Mouse (Mus musculus) G1E-ER4 (cell line): ENCODE data around the gene Cyp24a1. TPM values are rescaled to one million over a fixed set of nuclear protein-coding genes. Genes with fewer than 3 reads are reported as not detected.

Experiments used
- GATA1 ChIP-seq: IDR thresholded peaks from one replicate; pipeline ENCODE4 v1.8.0; 2012; ENCODE audit warnings: low read length, inconsistent platforms
- polyA plus RNA-seq: library from polyadenylated mRNA; stranded (reverse); fragments of >175 nt; gene quantifications from 2 replicates; pipeline ENCODE4 v1.2.3, GENCODE M21; 2012

Gene Cyp24a1
- not detected in 2 replicates for polyA plus RNA-seq

DNA sequence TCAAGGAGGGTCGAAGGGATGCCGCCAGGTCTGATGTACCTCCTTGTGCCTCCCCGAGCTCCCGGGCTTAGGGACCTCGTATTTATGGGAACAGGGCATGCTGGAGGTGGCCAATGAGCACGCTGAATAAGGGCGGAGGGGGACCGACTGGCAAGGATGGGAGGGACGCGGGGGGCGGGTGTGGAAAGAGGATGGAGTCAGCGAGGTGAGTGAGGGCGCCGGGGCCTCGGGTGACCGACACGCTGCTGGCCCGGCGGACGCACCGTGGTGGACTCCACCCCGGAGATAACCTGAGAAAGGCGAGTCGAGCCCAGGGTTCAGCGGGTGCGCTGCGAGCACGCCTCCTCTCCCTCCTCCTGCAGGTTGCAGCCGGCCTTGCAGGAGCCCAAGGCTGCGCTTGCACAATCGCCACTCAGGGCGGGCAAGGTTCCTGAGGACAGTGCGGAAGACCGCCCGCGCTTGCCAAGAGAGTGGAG, at the start of gene Cyp24a1:
TSS of gene Cyp24a1 (minus strand) at position 55 of the 476 bp plus-strand sequence.
- TF ChIP-seq GATA1, result no peak

DNA sequence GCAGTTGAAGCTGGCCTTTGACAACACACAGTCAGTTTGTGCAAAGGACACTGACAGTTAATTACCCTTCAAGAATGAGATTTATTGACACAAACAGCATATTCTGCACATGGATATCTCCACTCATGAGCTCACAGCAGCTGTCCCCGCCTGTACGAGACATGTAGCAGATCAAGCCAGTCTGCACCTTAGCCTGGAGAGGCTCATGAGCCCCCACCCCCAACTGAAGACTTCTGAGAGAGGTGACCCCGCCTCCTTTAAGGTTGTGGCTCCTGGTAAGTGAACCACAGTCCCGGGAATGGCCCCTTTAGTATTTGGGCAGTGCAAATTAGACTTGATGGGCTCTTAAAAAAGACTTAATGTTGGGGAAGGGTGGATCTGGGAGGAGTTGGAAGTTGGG, 48.8 kb upstream of the Cyp24a1 start:
- TF ChIP-seq GATA1, result no peak

DNA sequence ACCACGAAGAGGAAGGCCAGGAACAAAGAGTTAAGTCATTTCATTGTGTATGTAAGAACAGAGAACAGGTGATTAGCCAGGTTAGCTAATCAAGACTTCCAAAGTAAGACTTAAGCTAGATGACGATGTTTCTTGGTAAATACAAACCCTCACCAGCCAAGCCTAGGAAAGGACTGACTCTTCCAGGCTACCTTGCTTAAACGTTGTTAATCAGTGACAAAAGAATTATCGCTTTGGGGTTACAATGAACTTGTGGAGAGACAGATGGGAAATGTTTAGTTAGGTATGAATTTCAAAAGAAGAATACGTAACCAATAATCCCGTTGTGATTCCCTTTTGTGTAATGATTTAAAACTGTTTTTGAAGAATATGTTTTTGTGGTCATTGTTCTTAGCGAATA, 48.0 kb upstream of the Cyp24a1 start:
- TF ChIP-seq GATA1, result no peak

DNA sequence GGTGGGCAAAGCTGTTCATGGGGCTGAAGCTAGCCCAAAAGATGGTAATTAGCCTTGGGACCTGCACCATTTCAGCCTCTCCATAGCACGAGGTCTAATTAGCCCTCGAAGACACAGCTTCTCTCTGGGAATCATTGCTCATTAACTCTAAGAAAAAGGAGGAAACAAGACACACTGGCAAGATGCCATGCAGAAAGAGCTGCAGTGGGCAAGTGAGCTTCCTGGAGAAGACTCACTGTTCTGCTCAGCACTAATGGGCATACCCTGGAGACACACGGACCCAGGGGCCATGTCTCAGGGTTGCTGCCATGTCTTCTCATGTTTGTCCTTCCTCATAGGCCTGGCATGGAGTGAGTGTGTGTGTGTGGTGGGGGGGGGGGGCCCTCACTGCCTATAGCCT, 47.2 kb upstream of the Cyp24a1 start:
- no peak for TF ChIP-seq GATA1

DNA sequence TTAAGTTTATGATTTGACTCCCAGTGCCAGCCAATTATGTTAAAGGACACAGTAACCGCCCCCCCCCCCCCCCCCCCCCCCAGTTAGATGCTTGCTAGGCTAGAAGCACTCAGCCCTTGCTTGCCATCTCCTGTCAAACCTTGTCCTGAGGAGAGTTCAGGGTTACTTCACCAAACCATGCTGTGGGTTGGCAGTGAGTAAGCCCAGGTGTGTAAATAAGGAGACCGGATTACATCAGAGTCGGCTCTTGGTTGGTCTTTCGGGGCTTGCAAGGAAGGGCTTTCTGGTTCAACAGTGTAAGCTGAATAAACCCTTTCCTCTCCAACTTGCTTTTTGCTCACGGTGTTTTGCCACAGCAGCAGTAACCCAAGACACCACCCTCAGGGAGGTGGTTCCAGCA, 46.7 kb upstream of the Cyp24a1 start:
- no peak for TF ChIP-seq GATA1

DNA sequence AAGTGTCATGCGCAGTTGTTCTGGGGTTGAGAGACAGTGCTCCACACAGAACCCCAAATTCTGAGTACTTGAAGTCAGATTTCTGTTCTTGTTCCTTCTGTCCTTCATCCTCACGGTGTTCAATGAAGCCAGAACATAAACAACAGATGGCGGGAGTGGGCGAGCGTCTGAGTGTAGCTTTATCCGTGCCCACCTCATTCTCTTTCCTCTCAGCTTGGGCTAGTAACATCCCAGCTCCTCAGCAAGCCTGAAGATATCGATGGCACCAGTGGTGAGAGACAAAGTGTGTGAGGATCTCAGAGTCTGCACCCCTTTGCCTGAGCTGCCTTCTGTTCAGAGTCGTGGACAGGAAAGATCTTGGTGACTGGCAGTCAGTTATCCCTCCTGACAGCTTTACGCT, 42.3 kb upstream of the Cyp24a1 start:
- no peak for TF ChIP-seq GATA1

DNA sequence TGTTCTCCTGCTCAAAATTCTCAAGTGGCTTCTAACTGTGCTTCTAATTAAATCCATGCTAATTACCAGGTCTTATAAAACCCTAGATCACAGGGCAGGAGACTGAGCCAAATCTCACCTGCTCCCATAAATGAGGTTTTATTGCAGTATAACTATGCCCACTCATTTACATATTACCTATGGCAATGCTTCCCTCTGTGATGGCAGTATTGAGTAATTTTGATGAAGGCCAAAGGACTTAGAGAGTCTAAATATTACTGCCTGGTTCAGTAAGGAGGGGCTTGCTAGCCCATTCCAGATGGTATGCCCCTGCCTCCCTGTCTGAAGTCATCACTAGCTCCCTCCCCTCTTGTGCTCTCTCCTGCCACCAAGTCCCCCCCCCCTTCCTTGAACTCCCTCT, 38.9 kb upstream of the Cyp24a1 start:
- TF ChIP-seq GATA1, result no peak

DNA sequence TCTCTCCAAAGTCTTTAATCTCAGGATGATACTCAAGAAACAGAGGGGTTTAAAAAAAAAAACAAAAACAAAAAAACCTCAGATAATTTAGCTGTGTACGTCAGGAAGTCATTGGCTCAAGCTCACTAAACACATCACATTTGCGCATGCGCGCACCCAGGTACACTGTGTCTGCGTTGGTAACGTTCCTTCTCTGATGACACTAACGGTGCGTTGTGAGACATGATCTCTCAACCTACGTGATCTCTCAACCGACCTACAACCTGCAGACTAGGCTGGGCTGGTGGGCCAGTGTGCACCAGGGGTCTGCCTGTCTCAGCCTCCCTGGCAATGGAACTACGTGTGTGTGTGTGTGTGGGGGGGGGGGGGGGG, 37.8 kb upstream of the Cyp24a1 start:
- TF ChIP-seq GATA1, result no peak

DNA sequence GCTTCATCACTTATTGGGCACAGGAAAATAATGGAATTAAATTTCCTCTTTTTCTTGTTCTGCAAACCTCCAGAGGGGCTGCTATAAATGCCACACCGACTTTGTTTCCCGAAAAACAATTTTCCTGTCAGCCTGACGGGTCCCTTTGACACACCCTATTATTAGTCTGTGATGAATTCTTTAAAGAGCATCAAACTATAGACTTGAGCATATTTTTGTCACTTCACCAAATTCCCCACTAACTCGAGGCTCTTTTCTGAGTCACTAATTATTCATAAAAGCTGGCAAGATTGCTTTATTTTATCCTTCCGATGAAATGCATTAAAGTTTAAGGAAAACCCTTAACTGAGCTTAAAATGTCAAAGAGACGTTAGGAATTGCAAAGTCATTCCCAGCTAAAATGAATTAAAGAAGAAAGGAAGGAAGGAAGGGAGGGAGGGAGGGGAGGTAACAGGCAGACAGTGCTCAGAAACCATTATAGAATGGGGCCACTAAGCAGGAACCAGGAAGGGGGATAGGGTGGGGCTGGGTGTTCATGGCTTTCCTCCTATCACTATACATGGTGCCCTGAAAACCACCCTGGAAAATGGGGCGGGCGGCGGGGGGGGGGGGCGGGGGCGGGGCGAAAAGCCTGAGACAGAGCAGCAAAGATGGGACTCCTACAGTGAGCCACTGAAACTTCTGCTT, 37.3 kb upstream of the Cyp24a1 start:
- no peak for TF ChIP-seq GATA1

DNA sequence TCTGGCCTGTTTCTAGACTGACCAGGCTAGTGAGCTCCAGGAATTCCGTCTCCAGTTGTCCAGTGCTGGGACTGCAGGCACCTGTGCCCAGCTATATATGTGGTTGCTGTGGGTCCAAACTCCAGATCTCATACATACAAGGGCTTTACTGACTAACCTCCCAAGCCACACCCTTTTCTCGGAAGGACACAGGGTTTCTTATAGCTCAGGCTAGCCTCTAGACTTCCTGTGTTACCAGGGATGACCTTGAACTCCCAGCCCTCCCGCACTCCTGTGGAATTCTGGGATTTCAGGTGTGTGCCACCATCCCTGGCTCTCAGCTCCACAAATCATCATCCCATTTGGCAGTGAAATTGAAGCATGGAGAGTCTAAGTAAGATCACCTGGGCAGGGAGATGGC, 33.3 kb upstream of the Cyp24a1 start:
- TF ChIP-seq GATA1, result no peak

DNA sequence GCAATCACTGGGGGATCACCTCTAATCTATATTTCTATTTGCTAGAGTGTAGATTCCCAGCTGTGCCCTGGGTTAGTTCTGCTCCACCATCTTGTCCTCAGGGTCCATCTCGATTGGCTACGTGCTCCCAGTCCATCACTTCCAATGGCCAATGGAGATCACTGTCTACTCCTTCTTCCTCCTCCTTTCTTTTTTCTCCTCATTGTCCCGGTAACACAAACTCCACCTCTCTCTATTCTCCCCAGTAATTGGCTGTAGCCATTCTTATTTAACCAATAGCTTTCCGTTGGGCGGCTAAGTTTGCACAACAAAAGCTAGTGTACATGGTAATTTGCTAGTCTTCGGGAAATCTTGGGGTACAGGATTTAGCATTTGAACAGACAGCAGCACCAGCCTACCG, 32.8 kb upstream of the Cyp24a1 start:
- TF ChIP-seq GATA1, result no peak

DNA sequence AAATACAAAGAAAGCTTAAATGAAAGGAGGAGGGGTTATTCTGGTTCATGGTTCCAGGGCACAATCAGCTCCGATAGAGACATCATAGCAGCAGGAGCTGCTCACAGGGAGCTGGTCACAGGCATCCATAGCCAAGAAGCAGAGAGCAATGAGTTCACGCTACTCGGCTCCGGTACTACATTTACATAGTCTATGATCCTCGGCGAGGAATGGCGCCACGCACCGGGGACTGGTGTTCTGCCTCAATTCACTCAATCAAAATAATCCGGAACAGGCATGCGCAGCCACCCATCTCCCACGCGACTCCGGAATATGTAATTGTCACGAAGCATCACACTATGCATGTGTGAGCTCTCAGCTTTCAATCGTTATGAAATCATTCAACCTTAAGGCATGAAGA, 31.1 kb upstream of the Cyp24a1 start:
- TF ChIP-seq GATA1, result no peak

DNA sequence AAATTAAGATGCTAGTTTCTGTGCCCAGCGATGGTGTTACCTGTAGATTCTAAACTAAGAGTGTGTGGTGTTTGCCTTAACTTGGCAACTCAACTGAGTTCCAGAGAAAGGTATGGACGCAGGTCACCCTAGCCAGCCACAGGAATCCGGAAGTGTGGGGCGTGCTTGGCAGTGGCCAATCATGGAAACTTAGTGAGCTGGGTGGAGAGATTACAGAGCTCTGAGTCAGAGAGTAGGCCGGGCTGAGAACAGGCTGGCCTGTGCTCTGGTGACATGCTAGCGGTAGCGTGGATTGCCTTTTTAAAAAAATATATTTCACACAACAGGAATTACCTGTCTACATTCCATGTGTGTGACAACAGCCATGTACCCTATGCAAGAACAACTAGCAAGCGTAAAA, 29.6 kb upstream of the Cyp24a1 start:
- no peak for TF ChIP-seq GATA1

DNA sequence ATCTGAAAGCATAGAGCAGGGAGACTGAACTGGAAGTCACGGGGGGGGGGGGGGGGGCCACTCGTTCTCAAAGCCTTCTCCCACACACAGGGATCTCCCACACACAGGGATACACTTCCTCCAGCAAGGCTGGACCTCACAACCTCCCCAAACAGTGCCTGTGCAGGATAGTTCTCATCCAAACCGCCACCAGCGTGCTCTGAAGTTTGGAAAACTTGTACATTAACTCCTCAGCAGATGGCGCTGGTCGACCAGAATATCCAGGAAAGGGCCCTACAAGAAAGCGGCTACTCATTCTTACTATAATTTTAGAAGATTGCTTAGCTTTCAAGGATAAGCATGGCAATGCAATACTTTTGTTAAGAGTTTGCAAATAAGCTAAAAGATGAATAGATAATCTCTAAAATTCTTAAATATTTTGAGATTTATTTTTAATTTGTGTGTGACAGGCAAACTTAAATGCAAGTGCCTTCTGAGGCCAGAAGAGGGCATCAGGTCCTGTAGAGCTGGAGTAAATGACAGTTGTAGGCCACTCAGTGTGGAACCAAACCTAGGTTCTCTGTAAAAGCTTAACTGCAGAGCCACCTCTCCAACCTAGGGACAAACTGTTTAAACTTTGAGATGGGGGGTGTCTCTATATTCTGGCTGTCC, 23.5 kb upstream of the Cyp24a1 start:
- TF ChIP-seq GATA1, result no peak

DNA sequence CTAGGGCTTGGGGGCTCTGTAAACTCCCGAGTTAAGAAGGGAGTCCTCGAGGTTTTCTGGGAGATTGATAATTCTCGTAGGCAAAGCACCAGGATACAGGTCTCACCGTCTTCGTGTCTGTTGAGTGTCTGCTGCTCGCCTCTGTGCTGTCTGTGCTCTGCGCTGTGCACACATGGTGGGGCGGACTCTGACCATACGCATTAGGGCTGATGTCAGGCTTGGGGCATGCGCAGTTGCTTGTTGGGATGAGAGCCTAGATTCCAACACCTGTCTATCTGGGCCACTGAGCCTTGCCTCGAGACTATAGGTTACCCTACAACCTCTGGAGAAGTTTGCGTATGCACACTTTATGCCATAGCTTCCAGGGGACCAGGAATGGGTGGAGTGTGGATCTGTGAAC, 16.8 kb upstream of the Cyp24a1 start:
- TF ChIP-seq GATA1, result no peak

DNA sequence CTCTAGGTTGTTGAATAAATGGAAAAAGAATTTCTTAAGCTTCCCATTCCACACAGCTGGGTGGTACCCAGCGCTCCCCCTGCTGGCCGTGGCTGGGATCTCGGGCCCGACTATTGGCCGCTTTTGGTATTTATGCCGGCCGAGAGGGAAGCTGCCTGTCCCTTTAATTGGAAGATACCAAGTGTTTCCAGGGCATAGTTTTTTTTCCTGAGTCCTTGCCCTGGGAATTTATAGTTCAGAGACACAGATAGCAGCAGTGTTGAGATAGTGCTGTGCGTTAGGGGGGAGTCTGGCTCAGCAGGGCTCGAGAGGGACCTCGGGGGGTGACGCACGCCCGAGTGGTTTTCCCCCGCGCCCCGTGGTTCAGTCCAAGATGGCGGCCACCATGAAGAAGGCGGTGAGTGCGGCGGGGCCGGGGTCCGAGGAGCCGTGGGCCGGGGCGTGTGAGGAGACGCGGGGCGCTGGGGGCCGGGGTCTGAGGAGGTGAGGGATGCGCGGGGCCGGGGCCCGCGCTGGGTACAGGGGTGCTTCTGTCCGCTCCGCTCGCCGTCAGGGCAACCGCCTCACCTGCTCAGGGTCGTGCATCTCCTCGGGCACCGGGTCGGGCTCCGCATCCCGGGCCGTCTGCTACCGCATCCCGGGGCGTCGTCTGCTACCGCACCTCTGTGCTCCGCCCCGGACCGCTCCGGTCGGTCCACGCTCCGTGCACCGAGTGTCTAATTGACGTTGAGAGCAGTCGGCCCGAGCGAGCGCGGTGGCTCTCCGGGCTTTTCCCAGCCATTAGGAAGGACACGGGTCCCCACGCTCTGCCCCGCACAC, 14.3 kb upstream of the Cyp24a1 start:
- TF ChIP-seq GATA1, result no peak
